Mouse (Mus musculus) neural tube, embryonic 12.5 days (tissue): ENCODE results near the gene Nrxn3. TPM values are rescaled to one million over a fixed set of nuclear protein-coding genes. Genes with fewer than 3 reads are reported as not detected.

Source experiments
- microRNA-seq: library from miRNA; unstranded; fragments of <30 nt; microRNA quantifications from one replicate; pipeline ENCODE4, GENCODE M21; 2017
- polyA plus RNA-seq: library from polyadenylated mRNA; unstranded; fragments of >200 nt; fragmentation: Nextera tagmentation; extraction: Ambion mirVana; gene quantifications from 2 replicates; pipeline ENCODE4 v1.2.1, GENCODE M21; 2016

The Nrxn3 gene
- polyA plus RNA-seq, 1 experiment from 2014 or later = 57.5 TPM

Small RNA genes lying within 50 kb of the gene (microRNA-seq; reads per million reads assigned to microRNA genes)
- gene Gm23989 = not detected
- not detected for gene Gm27313
